26 mouse cellular contexts compared by ENCODE assay signal in the genomic region with DNA sequence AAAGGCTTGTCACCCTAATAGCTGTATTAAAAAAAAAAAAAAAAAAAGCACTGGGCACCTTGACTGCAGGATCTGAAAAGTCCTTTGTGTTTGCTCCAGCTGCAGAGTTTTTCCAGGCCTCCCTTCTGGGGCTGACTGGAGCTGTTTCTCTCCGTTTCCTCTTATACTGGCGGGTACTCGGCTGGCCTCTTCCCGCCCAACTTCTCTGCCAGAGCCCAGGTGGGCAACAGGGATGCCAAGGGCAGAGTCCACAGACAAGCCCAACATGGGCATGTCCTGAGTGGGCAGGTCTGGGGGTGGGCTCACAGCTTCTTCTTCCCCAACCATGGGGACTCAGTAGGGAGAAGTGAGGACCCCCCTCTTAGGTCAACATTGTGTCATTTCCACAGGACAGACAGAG.
DNase-seq lines count a peak whose midpoint lies in the region; ATAC-seq lines count a peak whose summit lies in the region.
"Had no signal": no experiment of that assay in that cellular context is flagged by ENCODE, and none has a peak within 500 bp of the region (broad histone marks: within the 10 kb centered on the region; RNA-seq: fewer than 3 reads in every experiment).

No protein-coding gene starts in this region.

- peaks cover 12% of the 10 kb centered on the region for H3K4me1 ChIP-seq in embryonic facial prominence, embryonic 12.5 days
- peaks cover 8% of the 10 kb centered on the region; the same call in 1 of the 2 replicates for H3K4me1 ChIP-seq in embryonic facial prominence, embryonic 10.5 days
- H3K4me1 ChIP-seq in liver, embryonic 11.5 days (replicated peaks; ENCODE audit: control insufficient read depth, insufficient read depth, low read length), result no peaks in the 10 kb centered on the region
- peaks cover 21% of the 10 kb centered on the region for H3K4me1 ChIP-seq in limb, embryonic 12.5 days (replicated peaks)
- peaks cover 3% of the 10 kb centered on the region; the same call in 1 of the 2 replicates for H3K4me1 ChIP-seq in stomach, embryonic 15.5 days
- H3K4me1 ChIP-seq: hindbrain, embryonic 10.5 days had no signal

- H3K4me3 ChIP-seq in embryonic facial prominence, embryonic 12.5 days, result no peak overlapping the region
- no peak overlapping the region for H3K4me3 ChIP-seq in embryonic facial prominence, embryonic 10.5 days
- H3K4me3 ChIP-seq in liver, embryonic 11.5 days (ENCODE audit: low read depth, low read length), result no peak overlapping the region
- H3K4me3 ChIP-seq in limb, embryonic 12.5 days (replicated peaks), result no peak overlapping the region
- no peak overlapping the region for H3K4me3 ChIP-seq in stomach, embryonic 15.5 days (replicated peaks)
- H3K4me3 ChIP-seq: gastrocnemius, adult 2 months; hindbrain, embryonic 10.5 days; kidney, embryonic 15.5 days; layer of hippocampus, adult 2 months; left cerebral cortex, adult 2 months; liver, embryonic 13.5 days had no signal

- no peak overlapping the region for H3K9ac ChIP-seq in embryonic facial prominence, embryonic 12.5 days
- H3K9ac ChIP-seq in liver, embryonic 11.5 days (ENCODE audit: low read depth, low read length), result no peak overlapping the region
- no peak overlapping the region for H3K9ac ChIP-seq in limb, embryonic 12.5 days (replicated peaks)
- H3K9ac ChIP-seq in stomach, embryonic 15.5 days, result no peak overlapping the region
- H3K9ac ChIP-seq: kidney, embryonic 15.5 days; liver, embryonic 13.5 days had no signal

- no peaks in the 10 kb centered on the region for H3K9me3 ChIP-seq in embryonic facial prominence, embryonic 12.5 days
- H3K9me3 ChIP-seq in embryonic facial prominence, embryonic 10.5 days, result no peaks in the 10 kb centered on the region
- no peaks in the 10 kb centered on the region for H3K9me3 ChIP-seq in liver, embryonic 11.5 days (ENCODE audit: control insufficient read depth, low read length)
- H3K9me3 ChIP-seq in limb, embryonic 12.5 days, result no peaks in the 10 kb centered on the region
- H3K9me3 ChIP-seq in stomach, embryonic 15.5 days, result no peaks in the 10 kb centered on the region
- H3K9me3 ChIP-seq: G1E; kidney, embryonic 15.5 days; liver, embryonic 13.5 days had no signal

- H3K27me3 ChIP-seq in embryonic facial prominence, embryonic 12.5 days, result no peaks in the 10 kb centered on the region
- no peaks in the 10 kb centered on the region for H3K27me3 ChIP-seq in embryonic facial prominence, embryonic 10.5 days (replicated peaks; ENCODE audit: low read depth, poor library complexity, severe bottlenecking)
- no peaks in the 10 kb centered on the region for H3K27me3 ChIP-seq in liver, embryonic 11.5 days (replicated peaks; ENCODE audit: control insufficient read depth, insufficient read depth, low read length)
- no peaks in the 10 kb centered on the region for H3K27me3 ChIP-seq in limb, embryonic 12.5 days
- H3K27me3 ChIP-seq in stomach, embryonic 15.5 days (replicated peaks), result no peaks in the 10 kb centered on the region
- H3K27me3 ChIP-seq: kidney, embryonic 15.5 days; liver, embryonic 13.5 days had no signal

- no peak for DNase-seq in embryonic facial prominence, embryonic 10.5 days (ENCODE audit: low spot score)
- DNase-seq in liver, embryonic 11.5 days (ENCODE audit: low spot score), result peak; percentile 12
- DNase-seq in liver (no peak), adipocyte (ENCODE audit: low spot score) (no peak)
- DNase-seq in B cell, adult 2 months, result no peak
- DNase-seq: adrenal gland, postnatal 25 days; cerebellum, adult 11-12 months; gastrocnemius, adult 2 months; heart, postnatal 10 days; kidney, adult 18-20 months; kidney, postnatal 25 days; liver, embryonic 13.5 days; lung, postnatal 10 days; midbrain, embryonic 14.5 days; spleen, adult 18-20 months; thymus, postnatal 14 days had no signal

- no peak overlapping the region for H3K4me2 ChIP-seq in embryonic facial prominence, embryonic 12.5 days (replicated peaks)
- no peak overlapping the region for H3K4me2 ChIP-seq in liver, embryonic 11.5 days
- H3K4me2 ChIP-seq in limb, embryonic 12.5 days, result no peak overlapping the region
- no peak overlapping the region for H3K4me2 ChIP-seq in stomach, embryonic 15.5 days
- H3K4me2 ChIP-seq: kidney, embryonic 15.5 days; liver, embryonic 13.5 days had no signal

- peaks cover 5% of the 10 kb centered on the region; the same call in 1 of the 2 replicates for H3K36me3 ChIP-seq in embryonic facial prominence, embryonic 12.5 days
- peaks cover 86% of the 10 kb centered on the region for H3K36me3 ChIP-seq in embryonic facial prominence, embryonic 10.5 days (replicated peaks)
- H3K36me3 ChIP-seq in liver, embryonic 11.5 days (ENCODE audit: control insufficient read depth, insufficient read depth, low read length), result peaks cover 2% of the 10 kb centered on the region; the same call in 1 of the 2 replicates
- peaks cover 43% of the 10 kb centered on the region; the same call in 1 of the 2 replicates for H3K36me3 ChIP-seq in limb, embryonic 12.5 days
- no peaks in the 10 kb centered on the region for H3K36me3 ChIP-seq in stomach, embryonic 15.5 days

- WGBS in embryonic facial prominence, embryonic 12.5 days, result 75% methylated on average over 4 of the region's 4 CpGs
- 79% methylated on average over 4 of the region's 4 CpGs for WGBS in embryonic facial prominence, embryonic 10.5 days
- 78% methylated on average over 4 of the region's 4 CpGs for WGBS in liver, embryonic 11.5 days
- 63% methylated on average over 4 of the region's 4 CpGs for WGBS in limb, embryonic 12.5 days
- 54% methylated on average over 4 of the region's 4 CpGs for WGBS in stomach, embryonic 15.5 days

- ATAC-seq in embryonic facial prominence, embryonic 12.5 days (ENCODE audit: insufficient number of reproducible peaks, insufficient read depth, low FRiP score, low TSS enrichment), result no peak
- no peak for ATAC-seq in liver, embryonic 11.5 days (replicated peaks; ENCODE audit: low FRiP score)
- ATAC-seq in limb, embryonic 12.5 days (ENCODE audit: insufficient number of reproducible peaks, insufficient read depth, low FRiP score, low TSS enrichment, low read depth), result no peak
- ATAC-seq in stomach, embryonic 15.5 days (ENCODE audit: insufficient read depth, low FRiP score, low read depth), result 0 out of 2 replicates have a peak, but pooled peaks have one; percentile 22
- ATAC-seq: forebrain, embryonic 16.5 days; hindbrain, embryonic 16.5 days had no signal

- peak overlapping the region; percentile 65; the same call in 1 of the 2 replicates for H3K27ac ChIP-seq in embryonic facial prominence, embryonic 12.5 days
- no peak overlapping the region for H3K27ac ChIP-seq in embryonic facial prominence, embryonic 10.5 days (replicated peaks)
- no peak overlapping the region for H3K27ac ChIP-seq in liver, embryonic 11.5 days (ENCODE audit: low read depth, low read length)
- H3K27ac ChIP-seq in limb, embryonic 12.5 days, result peak overlapping the region; percentile 89
- 0 out of 2 replicates have a peak overlapping the region, but pooled peaks have one; percentile 41 for H3K27ac ChIP-seq in stomach, embryonic 15.5 days
- H3K27ac ChIP-seq: gastrocnemius, adult 2 months; hindbrain, embryonic 10.5 days; kidney, embryonic 15.5 days; layer of hippocampus, adult 2 months; left cerebral cortex, adult 2 months; liver, embryonic 13.5 days had no signal

Comparison
In these comparisons a context has a peak if more than half of its experiments do, and no peak if none do; other contexts are left out.
1. H3K27ac ChIP-seq: peak in embryonic facial prominence, embryonic 12.5 days (single experiment), limb, embryonic 12.5 days (single experiment) and stomach, embryonic 15.5 days (single experiment); none in embryonic facial prominence, embryonic 10.5 days (single experiment) and liver, embryonic 11.5 days (single experiment).